Mouse (Mus musculus): ENCODE results near the gene Fam19a2.

Fam19a2 gene

GRCm38 (mm10) chr10:123263876-123264309 is at the start of gene Fam19a2:
Gene Fam19a2 (plus strand): TSS chr10:123263996.
- DNase-seq (ENCODE audit: low spot score), result peak; percentile 93

GRCm38 (mm10) chr10:123222785-123223184 is 41.0 kb upstream of the Fam19a2 start:
- DNase-seq (ENCODE audit: low spot score), result no peak

- DNase-seq (ENCODE audit: low spot score), result no peak
Observed at GRCm38 (mm10) chr10:123229420-123229819, 34.4 kb upstream of the Fam19a2 start.

- DNase-seq (ENCODE audit: low spot score), result no peak
Observed at GRCm38 (mm10) chr10:123248063-123248462, 15.7 kb upstream of the Fam19a2 start.

GRCm38 (mm10) chr10:123251904-123252303 is 11.9 kb upstream of the Fam19a2 start:
- DNase-seq (ENCODE audit: low spot score), result no peak

GRCm38 (mm10) chr10:123254299-123254698 is 9.5 kb upstream of the Fam19a2 start:
- DNase-seq (ENCODE audit: low spot score), result peak; percentile 53

GRCm38 (mm10) chr10:123255674-123256348 is 8.0 kb upstream of the Fam19a2 start:
- no peak for DNase-seq (ENCODE audit: low spot score)

- peak; percentile 65 for DNase-seq (ENCODE audit: low spot score)
Observed at GRCm38 (mm10) chr10:123264461-123265191, 830 bp downstream of the Fam19a2 start.

GRCm38 (mm10) chr10:123265241-123265790 is 1.5 kb downstream of the Fam19a2 start:
- DNase-seq (ENCODE audit: low spot score), result no peak

GRCm38 (mm10) chr10:123268568-123268967 is 4.8 kb downstream of the Fam19a2 start:
- DNase-seq (ENCODE audit: low spot score), result no peak

- no peak for DNase-seq (ENCODE audit: low spot score)
Observed at GRCm38 (mm10) chr10:123274554-123274953, 10.8 kb downstream of the Fam19a2 start.

GRCm38 (mm10) chr10:123307300-123307699 is 43.5 kb downstream of the Fam19a2 start:
- DNase-seq (ENCODE audit: low spot score), result no peak

- no peak for DNase-seq (ENCODE audit: low spot score)
Observed at GRCm38 (mm10) chr10:123326271-123326670, 62.5 kb downstream of the Fam19a2 start.

GRCm38 (mm10) chr10:123341280-123341679 is 77.5 kb downstream of the Fam19a2 start:
- peak; percentile 33 for DNase-seq (ENCODE audit: low spot score)

- peak; percentile 76 for DNase-seq (ENCODE audit: low spot score)
Observed at GRCm38 (mm10) chr10:123342591-123343236, 78.9 kb downstream of the Fam19a2 start.

- DNase-seq (ENCODE audit: low spot score), result no peak
Observed at GRCm38 (mm10) chr10:123346301-123346700, 82.5 kb downstream of the Fam19a2 start.

- no peak for DNase-seq (ENCODE audit: low spot score)
Observed at GRCm38 (mm10) chr10:123353667-123354066, 89.9 kb downstream of the Fam19a2 start.

- no peak for DNase-seq (ENCODE audit: low spot score)
Observed at GRCm38 (mm10) chr10:123357010-123357409, 93.2 kb downstream of the Fam19a2 start.

- no peak for DNase-seq (ENCODE audit: low spot score)
Observed at GRCm38 (mm10) chr10:123360492-123360891, 96.7 kb downstream of the Fam19a2 start.

- DNase-seq (ENCODE audit: low spot score), result no peak
Observed at GRCm38 (mm10) chr10:123364628-123365027, 100.8 kb downstream of the Fam19a2 start.

- peak; percentile 33 for DNase-seq (ENCODE audit: low spot score)
Observed at GRCm38 (mm10) chr10:123367152-123367864, 103.5 kb downstream of the Fam19a2 start.

- no peak for DNase-seq (ENCODE audit: low spot score)
Observed at GRCm38 (mm10) chr10:123383277-123383676, 119.5 kb downstream of the Fam19a2 start.

Measured in retina, embryonic 14.5 days (tissue).